Mouse (Mus musculus) lung, adult 2 months (tissue): ENCODE results near the gene Dtnb. TPM values are rescaled to one million over a fixed set of nuclear protein-coding genes. Genes with fewer than 3 reads are reported as not detected.
"Not testable (repeated sequence)": the region's sequence is repeated elsewhere in the genome, so short reads cannot be mapped to it uniquely, and the experiment has no call there.

Experiments
- DNase-seq: peaks from one replicate; pipeline ENCODE4 v3.0.0; 2022
- H3K4me1 ChIP-seq: fragments of 200-500 bp; 2 replicates; pipeline ENCODE4 v1.6.1; 2011; ENCODE audit warnings: low read length; ENCODE audit not compliant: control insufficient read depth, insufficient read depth
- H3K4me3 ChIP-seq: fragments of 200-500 bp; replicated peaks from 2 replicates; pipeline ENCODE3; 2011; ENCODE audit warnings: low read depth, mild to moderate bottlenecking, control low read depth, low read length; ENCODE audit errors: extremely low read depth
- CTCF ChIP-seq: fragments of 200-500 bp; IDR thresholded peaks from 2 replicates; pipeline ENCODE4 v1.5.1; 2011; ENCODE audit warnings: mild to moderate bottlenecking, low read length, control low read depth; ENCODE audit not compliant: insufficient read depth
- POLR2A ChIP-seq: fragments of 200-500 bp; IDR thresholded peaks from 2 replicates; pipeline ENCODE4 v1.6.1; 2011; ENCODE audit warnings: low read depth, mild to moderate bottlenecking, control low read depth, low read length, borderline replicate concordance; ENCODE audit errors: extremely low read depth
- WGBS: fragments of 180-500 bp; shearing (Covaris S2); methylation state at CpG from one replicate; pipeline ENCODE4 v1.1.7; 2018; 5-methylcytosine and 5-hydroxymethylcytosine counted together
- polyA plus RNA-seq: library from polyadenylated mRNA; depleted of rRNA; stranded (reverse); fragments of >200 nt; gene quantifications from 2 replicates; pipeline ENCODE4 v1.2.3, GENCODE M21; 2012

Dtnb gene
- polyA plus RNA-seq, 1 experiment: 27.9 TPM

DNA sequence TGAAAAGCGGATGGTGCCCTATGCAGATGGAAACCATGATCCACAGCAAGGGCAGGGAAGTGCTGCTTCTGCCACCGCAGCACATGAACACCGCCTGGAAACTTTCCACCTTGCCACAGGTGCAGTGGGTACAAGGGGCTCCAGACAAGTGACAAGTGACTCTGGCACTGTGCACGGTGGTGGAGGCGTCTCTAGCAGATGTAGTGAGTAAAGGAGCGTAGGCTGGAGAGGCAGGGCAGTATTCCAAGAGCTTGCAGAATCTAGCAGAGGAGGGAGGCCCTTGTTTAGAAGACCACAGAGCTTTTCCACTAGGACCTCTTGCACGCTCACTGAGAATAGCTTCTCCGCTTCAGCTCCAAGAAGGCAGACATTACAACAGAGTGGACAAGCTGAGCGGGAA is 102.7 kb downstream of the Dtnb start:
- DNase-seq: no peak
- TF ChIP-seq CTCF (no peak), POLR2A (no peak)
- whole genome bisulfite sequencing: 86% methylated on average over 9 of the region's 9 CpGs
- Histone ChIP-seq H3K4me1 (no peaks in the 10 kb centered on the region), H3K4me3 (no peak overlapping the region)

DNA sequence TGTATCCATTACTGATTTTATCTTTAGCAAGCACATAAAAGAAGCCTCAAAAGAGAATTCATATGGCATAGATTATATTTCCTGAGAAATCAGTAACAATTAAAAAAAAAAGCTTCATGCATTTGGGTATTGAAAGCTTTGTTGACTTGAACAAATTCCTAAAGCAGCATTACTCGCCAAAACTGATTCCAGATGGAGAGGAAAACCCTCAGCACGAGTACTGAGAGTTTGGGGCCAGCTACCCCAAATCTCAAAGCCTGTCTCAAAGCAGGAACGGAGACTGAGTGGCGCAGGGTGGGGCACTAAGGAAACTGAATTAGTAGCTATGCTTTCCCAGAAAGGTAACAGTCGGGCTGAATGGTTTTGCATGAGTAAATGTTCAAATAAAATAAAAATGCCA is 108.5 kb downstream of the Dtnb start:
- no peak for DNase-seq
- H3K4me3 ChIP-seq: no peak overlapping the region
- no peaks in the 10 kb centered on the region for H3K4me1 ChIP-seq
- TF ChIP-seq POLR2A (no peak), CTCF (no peak)
- WGBS: 77% methylated on average over 5 of the region's 5 CpGs

DNA sequence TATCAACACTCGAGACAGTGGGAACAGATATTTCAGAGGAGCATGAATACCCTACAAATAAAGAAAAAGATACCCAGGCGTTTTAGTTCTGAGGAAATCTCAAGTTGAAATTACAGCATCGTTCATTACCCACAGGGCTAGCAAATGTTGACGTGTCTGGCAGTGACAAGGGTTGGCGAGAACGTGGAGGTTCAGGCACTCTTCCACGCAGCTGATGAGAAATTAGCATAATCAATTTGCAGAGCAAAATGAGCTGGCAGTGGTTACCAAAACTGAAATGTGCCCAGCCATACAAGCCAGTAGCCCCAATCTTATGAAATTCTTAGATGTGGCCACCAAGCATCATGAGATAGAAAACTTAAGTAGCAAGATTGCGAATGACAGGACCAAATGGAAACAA is 110.9 kb downstream of the Dtnb start:
- Histone ChIP-seq H3K4me3 (no peak overlapping the region), H3K4me1 (no peaks in the 10 kb centered on the region)
- TF ChIP-seq CTCF (no peak), POLR2A (no peak)
- 76% methylated on average over 8 of the region's 8 CpGs for WGBS
- DNase-seq: no peak

DNA sequence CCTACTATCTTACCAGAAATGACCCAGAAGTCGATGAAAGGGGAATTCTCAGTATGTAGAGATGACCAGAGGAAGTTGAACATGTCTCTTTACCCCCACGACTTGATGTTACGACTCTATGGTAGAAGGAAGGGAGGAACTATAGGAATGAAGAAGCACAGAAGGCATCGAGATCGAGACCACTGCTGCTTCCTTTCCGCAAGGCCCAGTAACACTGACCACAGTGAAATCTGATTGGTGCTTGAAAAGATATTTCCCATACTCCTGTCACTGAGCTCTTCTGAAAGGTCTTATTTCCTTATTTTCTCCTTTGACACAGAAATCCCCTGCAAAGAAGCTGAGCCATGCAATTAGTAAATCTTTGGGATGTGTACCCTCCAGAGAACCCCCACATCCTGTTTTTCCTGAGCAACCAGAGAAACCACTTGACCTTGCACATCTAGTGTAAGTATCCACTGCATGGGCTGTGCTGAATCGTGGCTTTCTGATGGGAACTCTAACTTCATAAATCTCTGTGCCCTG is 114.3 kb downstream of the Dtnb start:
- no peak for TF ChIP-seq POLR2A
- H3K4me3 ChIP-seq: no peak overlapping the region
- H3K4me1 ChIP-seq: no peaks in the 10 kb centered on the region
- no peak for DNase-seq
- WGBS: 72% methylated on average over 7 of the region's 7 CpGs

DNA sequence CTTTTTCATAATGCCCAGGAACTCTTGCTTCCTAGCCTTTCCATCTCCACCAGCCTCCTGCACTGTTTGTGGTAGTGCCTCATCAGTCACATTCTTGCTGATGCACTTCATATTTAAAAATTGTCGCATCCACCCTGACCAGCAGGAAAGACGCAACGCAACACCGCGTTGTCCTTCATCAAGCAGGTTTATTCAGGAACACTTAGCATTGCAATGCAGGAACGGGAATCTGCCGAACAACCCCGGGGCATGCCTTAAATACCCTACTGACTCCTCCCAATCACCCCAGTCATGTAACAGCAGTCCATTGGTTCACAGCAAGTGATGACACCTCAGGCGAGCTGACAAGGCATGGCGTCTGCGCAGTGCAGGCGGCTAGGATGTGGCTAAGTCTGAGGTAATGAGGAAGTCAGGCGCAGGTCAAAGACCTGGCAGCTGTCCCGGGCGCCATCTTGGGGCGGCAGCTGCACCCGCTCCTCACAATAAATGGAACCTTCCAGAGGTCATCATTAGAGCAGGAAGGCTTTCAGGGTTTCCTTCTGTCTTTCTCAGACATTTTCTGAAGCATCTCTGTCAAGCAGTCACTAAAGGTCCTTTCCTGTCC is 118.8 kb downstream of the Dtnb start:
- H3K4me1 ChIP-seq, DNase-seq, H3K4me3 ChIP-seq: not testable (repeated sequence)
- 89% methylated on average over 17 of the region's 17 CpGs for WGBS

DNA sequence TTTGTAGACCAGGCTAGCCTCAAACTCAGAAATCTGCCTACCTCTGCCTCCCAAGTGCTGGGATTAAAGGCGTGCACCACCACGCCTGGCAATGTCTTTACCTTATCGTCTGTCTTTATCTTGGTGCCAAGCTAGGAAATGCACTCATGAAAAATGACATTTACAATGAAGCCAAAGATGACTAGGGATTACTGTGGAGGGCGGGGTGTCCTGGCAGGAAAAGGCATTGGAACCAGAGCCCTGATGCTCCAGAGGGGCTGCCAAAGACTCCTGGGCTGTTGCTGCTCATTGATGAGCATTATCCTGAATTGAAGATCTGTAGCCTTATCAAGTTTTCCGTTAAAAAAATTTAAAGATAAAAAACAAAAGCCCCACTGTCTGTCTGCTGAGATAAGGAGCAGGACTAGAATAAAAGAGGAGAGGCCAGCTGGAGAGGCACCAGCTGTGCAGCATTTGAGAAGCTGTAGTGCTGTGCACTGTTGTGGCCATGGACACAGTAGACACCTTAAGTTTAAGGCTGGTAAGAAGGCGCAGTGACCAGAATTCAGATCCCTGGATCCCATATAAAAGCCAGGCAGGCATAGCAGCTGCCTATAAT is 120.7 kb downstream of the Dtnb start:
- Histone ChIP-seq H3K4me1 (no peaks in the 10 kb centered on the region), H3K4me3 (no peak overlapping the region)
- WGBS: 61% methylated on average over 6 of the region's 6 CpGs
- TF ChIP-seq CTCF: no peak
- no peak for TF ChIP-seq POLR2A
- no peak for DNase-seq

DNA sequence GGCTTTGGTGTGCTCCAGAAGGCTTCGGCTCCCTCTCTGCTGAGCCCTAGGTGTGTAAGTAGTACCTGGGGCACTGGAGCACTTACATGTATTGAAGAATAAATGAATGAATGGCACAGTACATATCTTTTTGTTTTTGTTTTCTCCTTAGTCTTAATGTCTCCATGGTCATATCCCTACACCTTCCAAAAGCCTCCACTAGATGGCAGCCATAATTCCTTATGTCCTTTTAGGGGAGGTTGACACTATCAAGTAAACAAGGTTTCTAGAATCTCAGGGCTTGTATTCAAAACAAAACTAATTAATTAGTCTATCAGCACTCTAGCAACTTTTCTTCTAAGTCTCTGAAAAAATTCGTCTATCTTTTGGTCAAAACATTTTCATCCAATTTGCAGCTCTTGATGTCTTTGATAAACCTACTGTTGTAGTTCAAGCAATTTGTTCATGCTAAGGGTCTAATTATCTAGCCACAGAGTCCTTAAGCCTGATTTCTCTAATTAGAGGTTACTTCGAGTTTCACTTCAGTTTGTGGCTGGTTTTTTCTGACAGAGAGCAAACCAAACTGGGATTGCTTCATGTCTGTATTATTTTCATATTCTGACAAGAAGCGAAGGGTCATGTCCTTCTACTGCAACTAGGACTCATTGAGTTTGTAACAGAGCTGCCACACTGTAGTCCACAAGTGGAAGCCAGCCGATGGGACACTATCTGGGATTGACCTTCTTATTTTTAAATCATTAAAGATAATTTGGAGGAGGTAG is 123.7 kb downstream of the Dtnb start:
- DNase-seq: no peak
- Histone ChIP-seq H3K4me1 (no peaks in the 10 kb centered on the region), H3K4me3 (no peak overlapping the region)
- TF ChIP-seq CTCF: no peak
- no peak for TF ChIP-seq POLR2A
- 59% methylated on average over 5 of the region's 5 CpGs for WGBS

DNA sequence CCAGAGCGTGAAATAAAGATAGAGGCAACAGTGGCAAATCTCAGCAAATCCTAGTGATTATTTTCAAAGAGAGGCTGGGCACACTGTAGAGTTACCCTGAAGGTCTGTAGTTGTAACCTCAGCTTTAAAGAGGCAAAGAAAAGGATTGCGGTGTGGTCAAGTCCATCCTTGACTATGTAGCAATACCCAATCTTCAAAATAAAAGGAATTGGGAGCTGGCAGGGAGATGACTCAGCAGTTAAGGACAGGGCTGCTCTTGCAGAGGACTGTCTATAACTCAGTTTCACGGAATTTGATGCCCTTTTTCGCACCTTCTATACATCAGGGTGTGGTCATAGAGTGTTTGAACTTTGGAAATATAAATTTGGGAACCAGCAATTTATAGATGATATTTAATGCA is 128.3 kb downstream of the Dtnb start:
- Histone ChIP-seq H3K4me1 (no peaks in the 10 kb centered on the region; the same call in 1 of the 2 replicates), H3K4me3 (no peak overlapping the region)
- TF ChIP-seq CTCF (no peak), POLR2A (no peak)
- 75% methylated on average over 4 of the region's 4 CpGs for WGBS
- no peak for DNase-seq

DNA sequence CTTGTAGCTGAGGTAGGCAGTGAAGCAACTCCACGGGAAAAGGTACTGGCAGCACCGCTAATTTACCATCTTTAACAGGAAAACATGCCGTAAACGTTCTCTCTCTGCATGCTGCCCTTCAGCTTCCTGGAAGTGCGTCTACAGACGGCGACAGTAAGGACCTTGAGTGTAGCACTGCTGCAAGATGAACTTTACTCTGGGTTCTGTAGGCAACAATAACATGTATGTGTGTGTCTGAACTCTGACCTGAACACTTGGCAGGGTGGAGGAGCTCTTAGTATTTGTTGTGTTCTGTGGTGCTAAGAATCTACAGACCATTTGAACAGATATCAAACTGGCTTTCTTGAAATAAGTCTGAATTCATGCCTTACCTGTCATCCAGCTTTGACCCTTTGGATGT is 130.7 kb downstream of the Dtnb start:
- Histone ChIP-seq H3K4me3 (no peak overlapping the region), H3K4me1 (no peaks in the 10 kb centered on the region; the same call in 1 of the 2 replicates)
- WGBS: 60% methylated on average over 7 of the region's 7 CpGs
- TF ChIP-seq CTCF (no peak), POLR2A (no peak)
- no peak for DNase-seq

DNA sequence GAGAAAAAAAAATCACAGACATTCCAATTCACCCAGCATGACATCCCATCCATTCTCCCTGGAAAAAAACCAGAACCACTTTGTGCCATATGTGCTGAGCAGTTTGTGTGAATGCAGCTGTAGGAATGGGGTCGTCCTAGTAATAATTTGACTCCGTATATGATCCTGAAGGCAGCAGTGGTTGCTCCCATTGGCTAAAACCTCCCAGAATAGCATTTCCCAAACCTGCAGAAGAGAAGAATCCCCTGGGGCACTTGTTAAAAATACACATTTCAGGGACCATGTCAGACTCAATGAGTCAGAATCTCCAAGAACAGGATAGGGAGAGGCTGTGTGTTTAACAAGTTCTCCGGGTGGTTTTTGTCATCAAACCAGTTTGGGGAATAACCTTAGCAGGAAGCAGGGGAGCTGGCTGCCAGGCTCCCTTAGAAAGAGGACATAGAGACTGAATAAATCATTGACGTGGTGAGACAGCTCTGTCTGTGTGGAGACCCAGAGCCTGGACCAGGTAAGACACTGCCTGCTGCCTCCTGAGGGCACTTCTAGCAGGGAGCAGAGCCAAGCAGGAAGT is 147.1 kb downstream of the Dtnb start:
- TF ChIP-seq CTCF: no peak
- no peak for TF ChIP-seq POLR2A
- Histone ChIP-seq H3K4me3 (no peak overlapping the region), H3K4me1 (no peaks in the 10 kb centered on the region)
- 52% methylated on average over 4 of the region's 4 CpGs for WGBS
- DNase-seq: no peak
